Mouse (Mus musculus) bone marrow, adult 2 months (tissue): ENCODE measurements around the gene Defb47.

Source experiments
- CTCF ChIP-seq: fragments of 200-500 bp; IDR thresholded peaks from 2 replicates; pipeline ENCODE4 v1.5.1; 2011; ENCODE audit warnings: low read length, control low read depth; ENCODE audit not compliant: control insufficient read depth, insufficient read depth
- POLR2A ChIP-seq: fragments of 200-500 bp; IDR thresholded peaks from 2 replicates; pipeline ENCODE4 v1.6.1; 2011; ENCODE audit warnings: low read depth, mild to moderate bottlenecking, control low read depth, low read length, borderline replicate concordance; ENCODE audit not compliant: control insufficient read depth

DNA sequence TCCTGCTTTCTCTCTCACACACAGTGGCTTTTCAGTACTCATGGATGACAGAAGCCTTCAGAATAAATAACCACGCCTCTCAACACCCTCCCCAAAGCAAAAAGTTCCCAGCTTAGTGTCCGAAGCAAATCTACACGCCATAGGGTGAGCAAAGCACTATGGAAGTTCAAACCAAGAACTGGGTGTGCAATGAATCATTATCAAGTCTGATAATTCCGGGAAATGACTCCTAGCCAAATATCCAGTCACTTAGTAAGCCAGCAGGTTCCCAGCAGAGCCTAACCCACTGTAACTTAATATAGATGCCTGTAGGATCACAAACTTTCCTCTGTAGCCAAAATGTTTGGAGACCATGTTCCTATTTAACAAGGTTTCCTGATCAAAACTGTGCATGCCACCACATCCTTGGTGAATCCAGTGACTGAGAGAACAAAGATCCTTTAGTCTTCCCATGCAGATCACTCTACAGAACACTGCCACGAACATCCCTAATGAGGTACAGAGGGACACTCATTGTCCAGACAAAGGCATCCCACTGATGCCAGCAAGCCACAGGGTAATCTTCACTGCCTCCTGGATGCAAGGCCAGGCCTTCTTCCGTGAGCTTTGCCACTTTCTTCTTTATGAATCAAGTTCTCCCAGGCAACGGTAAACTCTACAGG, 5.9 kb upstream of the Defb47 start:
- TF ChIP-seq CTCF (no peak), POLR2A (no peak)
